Mouse (Mus musculus) heart, embryonic 10.5 days (tissue): ENCODE measurements around the gene Pirb. TPM values are rescaled to one million over a fixed set of nuclear protein-coding genes. Genes with fewer than 3 reads are reported as not detected.
A peak's percentile ranks its signal among the peaks of the same experiment; 100 is the strongest.

Experiments used
- DNase-seq: peaks from one replicate; pipeline ENCODE4 v3.0.0-alpha.2; 2017; ENCODE audit warnings: low spot score
- H3K27ac ChIP-seq: fragments of 300-500 bp; sonication (generic); 2 replicates; pipeline ENCODE4 v1.5.1; 2016; ENCODE audit warnings: mild to moderate bottlenecking
- H3K27me3 ChIP-seq: fragments of 300-500 bp; sonication (generic); 2 replicates; pipeline ENCODE4 v1.6.1; 2016; ENCODE audit warnings: mild to moderate bottlenecking; ENCODE audit not compliant: poor library complexity, insufficient read depth, severe bottlenecking
- H3K36me3 ChIP-seq: fragments of 300-500 bp; sonication (generic); 2 replicates; pipeline ENCODE4 v1.6.1; 2016; ENCODE audit warnings: mild to moderate bottlenecking, moderate library complexity
- H3K4me1 ChIP-seq: fragments of 300-500 bp; sonication (generic); 2 replicates; pipeline ENCODE4 v1.6.1; 2016; ENCODE audit warnings: mild to moderate bottlenecking
- H3K4me3 ChIP-seq: fragments of 300-500 bp; sonication (generic); 2 replicates; pipeline ENCODE4 v1.5.1; 2016; ENCODE audit warnings: mild to moderate bottlenecking, moderate library complexity
- H3K9me3 ChIP-seq: fragments of 300-500 bp; sonication (generic); 2 replicates; pipeline ENCODE4 v1.6.1; 2016; ENCODE audit warnings: mild to moderate bottlenecking, moderate library complexity
- WGBS: fragments of 180-500 bp; shearing (Covaris S2); methylation state at CpG from one replicate; pipeline ENCODE4 v1.1.7; 2016; 5-methylcytosine and 5-hydroxymethylcytosine counted together
- polyA plus RNA-seq: library from polyadenylated mRNA; unstranded; fragments of >200 nt; fragmentation: Nextera tagmentation; extraction: Ambion mirVana; gene quantifications from 2 replicates; pipeline ENCODE4 v1.2.1, GENCODE M21; 2016

The Pirb gene
- polyA plus RNA-seq, 1 experiment from 2014 or later, result 0.05 TPM

DNA sequence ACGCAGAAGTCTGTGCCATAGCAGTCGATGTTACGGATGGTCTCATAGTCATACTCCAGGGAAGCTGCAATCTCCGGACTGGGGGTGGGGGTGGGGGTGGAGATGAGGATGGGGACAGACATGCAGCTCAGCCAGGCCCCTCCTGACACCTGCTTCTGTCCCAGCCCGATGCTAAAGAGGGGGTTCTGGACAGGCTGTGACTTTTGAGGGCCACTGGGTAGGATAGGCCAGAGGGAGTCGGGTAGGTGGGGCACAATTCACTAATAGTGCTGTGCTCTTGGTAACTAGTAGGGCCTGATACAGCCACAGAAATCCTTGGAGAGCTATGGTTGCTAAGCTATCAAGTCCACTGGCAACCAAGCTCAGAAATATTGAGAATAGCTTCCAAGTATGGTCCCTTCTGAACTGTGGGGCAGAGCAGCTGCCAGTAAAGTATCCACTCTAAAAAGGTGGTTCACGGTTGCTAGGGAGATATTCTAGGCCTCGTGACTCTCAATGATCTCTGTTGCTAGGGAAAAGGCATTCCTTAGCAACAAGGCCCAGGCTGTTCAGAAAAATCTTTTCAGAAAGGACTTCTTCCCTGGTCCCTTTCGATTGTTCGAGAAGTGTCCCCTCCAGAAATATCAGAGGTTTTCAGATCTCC, 36.2 kb downstream of the Pirb start:
- H3K4me1 ChIP-seq, result no peaks in the 10 kb centered on the region
- peaks cover 46% of the 10 kb centered on the region for H3K36me3 ChIP-seq
- WGBS, result 86% methylated on average over 10 of the region's 10 CpGs
- no peaks in the 10 kb centered on the region for H3K9me3 ChIP-seq
- H3K4me3 ChIP-seq, result no peak overlapping the region
- DNase-seq, result no peak
- no peak overlapping the region for H3K27ac ChIP-seq
- no peaks in the 10 kb centered on the region for H3K27me3 ChIP-seq

GRCm38 (mm10) chr7:3677342-3677741, 42.8 kb downstream of the Pirb start, which contains the start of gene Tmc4:
Gene Tmc4 (minus strand): TSS chr7:3677553.
- Histone ChIP-seq H3K4me1 (no peaks in the 10 kb centered on the region), H3K36me3 (peaks cover 13% of the 10 kb centered on the region; the same call in 1 of the 2 replicates), H3K4me3 (no peak within 1 kb of the TSS), H3K27ac (no peak within 1 kb of the TSS), H3K9me3 (no peaks in the 10 kb centered on the region), H3K27me3 (no peaks in the 10 kb centered on the region)
- DNase-seq, result no peak
- 50% methylated on average over 9 of the region's 9 CpGs for WGBS

- H3K36me3 ChIP-seq, result peaks cover 13% of the 10 kb centered on the region; the same call in 1 of the 2 replicates
- DNase-seq, result no peak
- H3K27ac ChIP-seq, result no peak overlapping the region
- H3K9me3 ChIP-seq, result no peaks in the 10 kb centered on the region
- no peaks in the 10 kb centered on the region for H3K4me1 ChIP-seq
- H3K4me3 ChIP-seq, result no peak overlapping the region
- 85% methylated on average over 12 of the region's 12 CpGs for WGBS
- H3K27me3 ChIP-seq, result no peaks in the 10 kb centered on the region
Observed at GRCm38 (mm10) chr7:3676371-3676770, 43.8 kb downstream of the Pirb start.

GRCm38 (mm10) chr7:3675228-3675548, 45.0 kb downstream of the Pirb start:
- H3K27me3 ChIP-seq, result no peaks in the 10 kb centered on the region
- H3K36me3 ChIP-seq, result peaks cover 8% of the 10 kb centered on the region; the same call in 1 of the 2 replicates
- no peak overlapping the region for H3K27ac ChIP-seq
- 83% methylated on average over 3 of the region's 3 CpGs for WGBS
- no peaks in the 10 kb centered on the region for H3K9me3 ChIP-seq
- no peaks in the 10 kb centered on the region for H3K4me1 ChIP-seq
- no peak for DNase-seq
- H3K4me3 ChIP-seq, result no peak overlapping the region

DNA sequence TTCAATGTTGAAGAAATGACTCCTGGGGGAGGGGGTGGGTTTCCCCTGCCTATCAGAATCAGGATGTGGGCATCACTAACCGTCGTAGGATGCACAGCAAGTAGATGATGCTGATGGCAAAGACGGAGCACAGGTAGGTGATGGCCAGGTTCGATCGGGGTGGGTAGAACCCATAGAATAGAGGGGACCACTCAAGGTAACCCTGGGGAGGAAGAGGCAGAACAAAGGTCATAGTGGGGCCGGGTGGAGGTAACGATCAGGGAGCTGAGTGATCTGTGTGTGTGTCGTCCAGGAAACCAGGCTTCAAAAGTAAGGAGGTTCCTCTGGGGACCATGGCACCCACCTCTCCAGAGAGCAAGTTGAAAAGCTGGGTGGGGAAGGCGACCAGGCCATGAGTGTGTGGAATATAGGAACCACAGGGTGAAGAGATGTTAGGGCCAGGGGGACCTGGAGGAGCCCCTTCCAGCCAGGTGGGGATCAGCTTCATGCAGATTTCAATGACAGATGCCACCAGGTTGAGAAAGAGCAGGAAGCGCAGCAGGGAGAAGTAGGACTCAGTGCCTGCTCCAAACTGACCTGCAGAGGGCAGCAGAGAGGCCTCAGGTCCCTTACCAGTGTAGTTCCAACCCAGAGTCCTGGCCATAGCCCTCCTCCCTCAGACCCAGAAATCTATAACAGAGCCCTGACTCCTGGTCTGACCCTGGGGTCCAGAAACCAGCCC, 45.5 kb downstream of the Pirb start:
- no peak overlapping the region for H3K27ac ChIP-seq
- no peaks in the 10 kb centered on the region for H3K4me1 ChIP-seq
- H3K36me3 ChIP-seq, result peaks cover 7% of the 10 kb centered on the region; the same call in 1 of the 2 replicates
- no peaks in the 10 kb centered on the region for H3K27me3 ChIP-seq
- WGBS, result 69% methylated on average over 10 of the region's 10 CpGs
- H3K4me3 ChIP-seq, result no peak overlapping the region
- no peaks in the 10 kb centered on the region for H3K9me3 ChIP-seq
- peak; percentile 91 for DNase-seq

GRCm38 (mm10) chr7:3666921-3667391, 53.2 kb downstream of the Pirb start:
- 6% methylated on average over 14 of the region's 14 CpGs for WGBS

DNA sequence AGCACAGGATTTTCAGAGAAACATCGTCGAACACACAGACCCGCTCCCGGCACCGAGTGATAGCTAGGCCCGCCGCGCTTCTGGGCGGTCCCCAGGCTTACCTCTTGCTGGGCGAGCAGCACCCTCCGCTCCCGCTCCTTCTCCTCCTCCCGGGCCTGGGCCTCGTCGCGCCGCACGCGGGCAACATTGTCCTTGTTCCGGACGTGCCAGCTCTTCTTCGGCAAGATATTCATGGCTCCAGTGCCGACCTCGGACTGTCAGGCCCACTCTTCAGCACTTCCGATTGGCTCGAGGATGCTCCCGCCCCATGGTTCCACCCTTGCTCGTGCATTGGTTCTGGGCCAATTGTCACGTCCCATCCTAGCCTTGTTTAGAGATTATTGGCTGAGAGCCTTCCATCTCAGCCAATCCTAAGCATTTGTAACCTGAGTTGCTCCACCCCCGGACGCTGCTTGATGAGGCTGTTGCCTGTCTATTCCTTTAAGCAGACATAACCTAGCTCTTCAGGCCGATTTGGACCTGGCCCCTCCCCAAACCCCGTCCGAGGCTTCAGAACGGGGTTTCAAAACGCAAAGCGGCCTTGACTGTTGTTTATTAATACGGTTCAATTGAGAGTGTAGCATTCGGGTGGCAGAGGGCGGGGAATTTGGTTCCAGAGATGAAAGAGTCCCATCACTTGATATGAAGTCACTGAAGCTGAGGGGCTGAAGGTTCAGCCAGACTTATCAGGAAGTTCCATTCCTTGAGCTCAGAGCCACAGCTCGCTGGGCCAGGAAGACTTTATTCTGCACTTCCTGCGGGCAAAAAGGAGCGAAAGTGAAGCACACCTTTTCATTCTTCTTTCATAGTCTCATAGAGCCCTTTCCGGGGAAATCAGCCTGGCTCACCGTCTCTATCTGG, 54.7 kb downstream of the Pirb start, which contains the start of gene Leng1:
Leng1 (minus strand) TSS at position 626 of the 900 bp plus-strand sequence.
- Histone ChIP-seq H3K27ac (peak within 1 kb of the TSS; percentile 92), H3K4me3 (peak within 1 kb of the TSS; percentile 80), H3K4me1 (peaks cover 28% of the 10 kb centered on the region), H3K27me3 (no peaks in the 10 kb centered on the region), H3K36me3 (peaks cover 33% of the 10 kb centered on the region), H3K9me3 (no peaks in the 10 kb centered on the region)
- DNase-seq, result peak; percentile 99
- WGBS, result 3% methylated on average over 45 of the region's 45 CpGs

More at GRCm38 (mm10) chr7:3666921-3667391, 53.2 kb downstream of the Pirb start:
- Histone ChIP-seq H3K36me3 (peaks cover 18% of the 10 kb centered on the region), H3K4me3 (peak overlapping the region; percentile 43), H3K4me1 (peaks cover 28% of the 10 kb centered on the region), H3K9me3 (no peaks in the 10 kb centered on the region), H3K27me3 (no peaks in the 10 kb centered on the region), H3K27ac (peak overlapping the region; percentile 25; the same call in 1 of the 2 replicates)
- DNase-seq, result no peak

- peak overlapping the region; percentile 80 for H3K4me3 ChIP-seq
- no peaks in the 10 kb centered on the region for H3K9me3 ChIP-seq
- H3K4me1 ChIP-seq, result peaks cover 28% of the 10 kb centered on the region
- DNase-seq, result peak; percentile 78
- WGBS, result 30% methylated on average over 15 of the region's 15 CpGs
- H3K27ac ChIP-seq, result peak overlapping the region; percentile 92
- H3K36me3 ChIP-seq, result peaks cover 40% of the 10 kb centered on the region
- H3K27me3 ChIP-seq, result no peaks in the 10 kb centered on the region
Observed at GRCm38 (mm10) chr7:3664524-3665214, 55.5 kb downstream of the Pirb start.

Other genes starting within 250 kb of the Pirb start
- gene Tarm1, start 217.8 kb downstream of the Pirb start, polyA plus RNA-seq, result not detected in 2 replicates
- 0.16 and 0.27 TPM in 2 replicates for gene Oscar, start 104.2 kb downstream of the Pirb start, polyA plus RNA-seq
- gene Ndufa3, start 103.0 kb downstream of the Pirb start, polyA plus RNA-seq, result 486 and 602 TPM in 2 replicates
- 19.4 and 34.5 TPM in 2 replicates for gene Tfpt, start 90.5 kb downstream of the Pirb start, polyA plus RNA-seq
- 90.1 and 121 TPM in 2 replicates for gene Prpf31, start 90.4 kb downstream of the Pirb start, polyA plus RNA-seq
- gene Cnot3, start 75.1 kb downstream of the Pirb start, polyA plus RNA-seq, result 40.7 and 56.4 TPM in 2 replicates
- 19.5 and 19.6 TPM in 2 replicates for gene Leng1, start 54.6 kb downstream of the Pirb start, polyA plus RNA-seq
- gene Tmc4, start 42.8 kb downstream of the Pirb start, polyA plus RNA-seq, result 5.4 and 8.5 TPM in 2 replicates
- gene Tsen34, start 27.5 kb downstream of the Pirb start, polyA plus RNA-seq, result 221 and 268 TPM in 2 replicates
- 32.7 and 40.4 TPM in 2 replicates for gene Mboat7, start 26.9 kb downstream of the Pirb start, polyA plus RNA-seq
- 973 and 1,162 TPM in 2 replicates for gene Rps9, start 16.4 kb downstream of the Pirb start, polyA plus RNA-seq
- gene Gm15448, start 105.3 kb upstream of the Pirb start, polyA plus RNA-seq, result not detected in 2 replicates
- not detected in 2 replicates for gene Pira2, start 124.7 kb upstream of the Pirb start, polyA plus RNA-seq
- not detected in 2 replicates for gene Gm14548, start 177.7 kb upstream of the Pirb start, polyA plus RNA-seq
- gene Lilra6, start 195.1 kb upstream of the Pirb start, polyA plus RNA-seq, result not detected in 2 replicates